Mouse (Mus musculus): ENCODE results near the gene Net1. TPM values are rescaled to one million over a fixed set of nuclear protein-coding genes. Genes with fewer than 3 reads are reported as not detected.

The Net1 gene
- polyA plus RNA-seq (2016; fragmentation: Nextera tagmentation; extraction: Ambion mirVana), result 100.0 and 117 TPM in 2 replicates

- whole genome bisulfite sequencing, result under 1% methylated on average over 52 of the region's 52 CpGs
- Histone ChIP-seq H3K27ac (replicated peaks) (peak within 1 kb of the TSS; percentile 98), H3K4me3 (peak within 1 kb of the TSS; percentile 95), H3K9me3 (peaks cover 7% of the 10 kb centered on the region; the same call in 1 of the 2 replicates), H3K27me3 (replicated peaks; ENCODE audit: low read depth, poor library complexity, severe bottlenecking) (no peaks in the 10 kb centered on the region), H3K4me1 (peaks cover 8% of the 10 kb centered on the region), H3K36me3 (replicated peaks) (peaks cover 36% of the 10 kb centered on the region)
- peak; percentile 94 for DNase-seq (ENCODE audit: low spot score)
Measured at GRCm38 (mm10) chr13:3917571-3918311, at the start of gene Net1, which contains the start of gene Tubal3. Gene Net1, minus strand, starts transcription at chr13:3918220. Gene Tubal3, plus strand, starts transcription at chr13:3918274.

DNA sequence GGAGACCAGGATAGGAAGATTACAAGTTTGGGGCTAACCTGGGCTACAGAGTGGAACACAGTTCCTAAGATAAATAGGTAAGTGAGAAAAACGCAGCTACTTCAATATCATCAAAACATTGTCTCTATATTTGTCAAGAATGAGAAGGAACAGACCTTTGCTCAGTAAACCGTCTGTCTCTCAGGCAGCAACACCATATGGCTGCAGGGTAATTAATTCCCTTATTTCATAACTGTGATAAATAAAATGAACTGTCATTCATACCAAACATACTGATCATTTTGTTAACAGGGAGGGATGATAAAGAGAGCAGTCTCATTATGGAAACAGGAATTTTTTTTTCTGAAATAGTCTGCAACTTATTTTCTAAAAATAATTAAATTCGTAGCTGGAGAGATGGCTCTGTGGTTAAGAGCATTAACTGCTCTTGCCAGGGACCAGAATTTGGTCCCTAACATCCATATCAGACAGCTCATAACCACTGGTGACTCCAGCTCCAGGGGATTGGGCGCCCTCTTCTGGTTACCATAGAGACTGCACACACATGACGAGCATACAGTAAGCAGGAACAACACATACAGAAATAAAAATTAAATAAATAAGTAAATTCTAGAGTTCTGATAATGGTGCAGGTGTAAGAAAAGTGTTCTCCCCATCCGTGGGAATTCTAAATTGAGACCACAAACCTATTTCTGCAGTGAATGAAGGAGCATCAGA lies 33.3 kb upstream of the Net1 start:
- Histone ChIP-seq H3K27ac (replicated peaks) (no peak overlapping the region), H3K36me3 (replicated peaks) (no peaks in the 10 kb centered on the region), H3K4me3 (no peak overlapping the region), H3K4me1 (no peaks in the 10 kb centered on the region), H3K9me3 (peaks cover 3% of the 10 kb centered on the region; the same call in 1 of the 2 replicates), H3K27me3 (replicated peaks; ENCODE audit: low read depth, poor library complexity, severe bottlenecking) (no peaks in the 10 kb centered on the region)
- no peak for DNase-seq (ENCODE audit: low spot score)
- 79% methylated on average over 6 of the region's 6 CpGs for WGBS

DNA sequence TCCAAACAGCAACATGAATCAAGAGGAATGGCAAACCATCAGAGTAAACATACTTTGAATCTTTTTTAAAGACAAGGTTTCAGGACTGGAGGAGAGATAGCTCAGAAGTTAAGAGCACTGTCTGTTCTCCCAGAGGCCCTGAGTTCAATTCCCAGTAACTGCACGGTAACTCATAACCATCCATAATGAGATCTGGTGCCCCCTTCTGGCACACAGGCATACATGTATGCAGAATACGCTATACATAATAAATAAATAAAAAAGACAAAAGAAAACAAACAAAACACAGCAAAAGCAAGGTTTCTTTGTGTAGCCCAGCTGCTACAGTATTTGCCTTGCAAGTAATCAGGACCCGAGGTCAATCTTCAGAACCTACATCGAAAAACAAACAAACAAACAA lies 31.5 kb upstream of the Net1 start:
- DNase-seq (ENCODE audit: low spot score), result no peak
- Histone ChIP-seq H3K27ac (replicated peaks) (no peak overlapping the region), H3K36me3 (replicated peaks) (no peaks in the 10 kb centered on the region), H3K4me3 (no peak overlapping the region), H3K4me1 (no peaks in the 10 kb centered on the region), H3K27me3 (replicated peaks; ENCODE audit: low read depth, poor library complexity, severe bottlenecking) (no peaks in the 10 kb centered on the region), H3K9me3 (peaks cover 3% of the 10 kb centered on the region; the same call in 1 of the 2 replicates)
- 84% methylated on average over 4 of the region's 4 CpGs for WGBS

DNA sequence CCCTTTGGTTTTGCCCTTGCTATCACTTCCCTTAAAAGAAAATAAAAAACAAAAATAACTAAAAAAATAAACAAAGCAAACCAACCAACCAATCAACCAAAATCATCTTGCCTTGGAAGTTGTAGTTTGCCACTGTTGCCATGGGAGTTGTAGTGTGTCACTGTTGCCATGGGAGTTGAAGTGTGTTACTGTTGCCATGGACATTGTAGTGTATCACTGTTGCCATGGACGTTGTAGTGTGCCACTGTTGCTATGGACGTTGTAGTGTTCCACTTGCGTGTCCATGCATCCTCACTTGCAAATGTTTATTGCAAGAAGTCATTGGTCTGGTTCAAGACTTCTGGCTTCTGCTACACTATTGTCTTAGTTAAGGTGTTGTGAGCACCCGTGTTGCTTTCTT lies 29.2 kb upstream of the Net1 start:
- no peaks in the 10 kb centered on the region for H3K27me3 ChIP-seq (replicated peaks; ENCODE audit: low read depth, poor library complexity, severe bottlenecking)
- H3K4me1 ChIP-seq, result no peaks in the 10 kb centered on the region
- WGBS, result 92% methylated on average over 4 of the region's 4 CpGs
- no peaks in the 10 kb centered on the region for H3K36me3 ChIP-seq (replicated peaks)
- H3K4me3 ChIP-seq, result no peak overlapping the region
- DNase-seq (ENCODE audit: low spot score), result no peak
- H3K27ac ChIP-seq (replicated peaks), result no peak overlapping the region
- H3K9me3 ChIP-seq, result peaks cover 3% of the 10 kb centered on the region; the same call in 1 of the 2 replicates

- Histone ChIP-seq H3K4me3 (no peak within 1 kb of the TSS), H3K27me3 (replicated peaks; ENCODE audit: low read depth, poor library complexity, severe bottlenecking) (no peaks in the 10 kb centered on the region), H3K9me3 (no peaks in the 10 kb centered on the region), H3K36me3 (replicated peaks) (no peaks in the 10 kb centered on the region), H3K4me1 (no peaks in the 10 kb centered on the region), H3K27ac (replicated peaks) (no peak within 1 kb of the TSS)
- 71% methylated on average over 2 of the region's 2 CpGs for WGBS
- no peak for DNase-seq (ENCODE audit: low spot score)
Measured at GRCm38 (mm10) chr13:3945249-3945648, 27.2 kb upstream of the Net1 start, which contains the start of gene Ucn3. Gene Ucn3, minus strand, starts transcription at chr13:3945349.

DNA sequence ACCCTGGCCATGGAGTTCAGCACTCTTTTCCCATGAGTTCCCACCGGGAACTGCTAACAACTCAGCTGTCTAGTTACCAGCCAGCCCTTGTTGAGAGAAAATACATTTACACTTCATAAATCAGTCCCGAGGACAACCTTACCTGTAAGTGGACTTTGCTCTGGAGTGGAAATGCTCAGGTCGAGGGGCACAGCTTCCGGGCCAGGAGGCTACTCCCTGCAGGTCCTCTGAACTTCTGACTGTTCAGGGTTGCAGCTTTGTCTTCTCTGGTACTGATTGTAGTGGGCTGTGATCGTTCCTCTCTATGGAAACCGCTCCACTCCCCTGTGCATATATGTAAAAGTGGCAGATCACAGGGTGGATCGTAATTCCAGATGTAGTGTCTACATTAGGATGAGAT lies 26.7 kb upstream of the Net1 start:
- DNase-seq (ENCODE audit: low spot score), result no peak
- H3K4me3 ChIP-seq, result no peak overlapping the region
- no peak overlapping the region for H3K27ac ChIP-seq (replicated peaks)
- H3K27me3 ChIP-seq (replicated peaks; ENCODE audit: low read depth, poor library complexity, severe bottlenecking), result no peaks in the 10 kb centered on the region
- H3K9me3 ChIP-seq, result no peaks in the 10 kb centered on the region
- no peaks in the 10 kb centered on the region for H3K36me3 ChIP-seq (replicated peaks)
- no peaks in the 10 kb centered on the region for H3K4me1 ChIP-seq
- 86% methylated on average over 7 of the region's 7 CpGs for WGBS

DNA sequence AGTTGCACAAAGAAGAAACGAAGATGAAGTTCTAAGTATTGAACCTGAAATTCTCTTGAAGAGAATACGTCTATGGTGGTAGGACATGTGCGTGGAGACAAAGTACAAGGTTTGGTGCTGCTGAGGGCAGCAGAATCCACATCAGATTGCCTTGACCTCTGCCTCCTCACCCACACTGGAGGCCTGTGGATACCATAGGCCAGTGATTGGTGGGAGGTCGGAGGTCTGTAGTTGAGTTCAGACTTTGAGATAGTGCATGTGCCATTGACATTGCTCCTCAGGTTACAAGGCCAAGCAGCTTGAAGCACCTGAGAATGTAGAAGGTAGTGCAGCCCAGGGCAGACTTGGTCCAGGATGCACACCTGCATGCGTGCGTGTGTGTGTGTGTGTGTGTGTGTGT lies 8.0 kb upstream of the Net1 start:
- Histone ChIP-seq H3K4me3 (no peak overlapping the region), H3K27ac (replicated peaks) (no peak overlapping the region), H3K27me3 (replicated peaks; ENCODE audit: low read depth, poor library complexity, severe bottlenecking) (no peaks in the 10 kb centered on the region), H3K4me1 (no peaks in the 10 kb centered on the region), H3K9me3 (no peaks in the 10 kb centered on the region), H3K36me3 (replicated peaks) (no peaks in the 10 kb centered on the region)
- WGBS, result 91% methylated on average over 6 of the region's 6 CpGs
- DNase-seq (ENCODE audit: low spot score), result no peak

- Histone ChIP-seq H3K36me3 (replicated peaks) (no peaks in the 10 kb centered on the region), H3K4me1 (no peaks in the 10 kb centered on the region), H3K27ac (replicated peaks) (no peak overlapping the region), H3K4me3 (no peak overlapping the region), H3K9me3 (no peaks in the 10 kb centered on the region), H3K27me3 (replicated peaks; ENCODE audit: low read depth, poor library complexity, severe bottlenecking) (no peaks in the 10 kb centered on the region)
- WGBS, result 83% methylated on average over 6 of the region's 6 CpGs
- DNase-seq (ENCODE audit: low spot score), result no peak
Measured at GRCm38 (mm10) chr13:3925632-3926031, 7.6 kb upstream of the Net1 start.

DNA sequence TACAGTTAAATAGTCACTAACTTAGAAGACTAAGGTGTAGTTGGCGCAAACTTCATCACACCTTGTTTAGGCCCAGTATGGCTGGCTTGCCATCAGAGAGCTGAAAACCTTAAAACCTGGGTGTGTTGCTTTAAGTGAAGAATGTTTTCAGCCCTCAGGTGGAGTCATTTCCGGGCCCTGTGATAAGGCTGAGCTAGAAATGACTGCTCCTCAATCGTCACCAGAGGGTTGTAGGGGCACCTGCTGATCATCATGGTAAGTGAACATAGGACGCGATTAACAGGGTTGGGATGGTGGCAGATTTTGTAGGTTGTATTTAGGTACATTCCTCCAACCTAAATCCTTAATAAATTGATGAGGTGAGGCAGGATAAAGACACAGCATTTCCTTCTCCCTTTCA lies 6.5 kb upstream of the Net1 start:
- WGBS, result 86% methylated on average over 5 of the region's 5 CpGs
- Histone ChIP-seq H3K4me3 (no peak overlapping the region), H3K27me3 (replicated peaks; ENCODE audit: low read depth, poor library complexity, severe bottlenecking) (no peaks in the 10 kb centered on the region), H3K36me3 (replicated peaks) (no peaks in the 10 kb centered on the region), H3K27ac (replicated peaks) (no peak overlapping the region), H3K4me1 (no peaks in the 10 kb centered on the region), H3K9me3 (no peaks in the 10 kb centered on the region)
- no peak for DNase-seq (ENCODE audit: low spot score)

DNA sequence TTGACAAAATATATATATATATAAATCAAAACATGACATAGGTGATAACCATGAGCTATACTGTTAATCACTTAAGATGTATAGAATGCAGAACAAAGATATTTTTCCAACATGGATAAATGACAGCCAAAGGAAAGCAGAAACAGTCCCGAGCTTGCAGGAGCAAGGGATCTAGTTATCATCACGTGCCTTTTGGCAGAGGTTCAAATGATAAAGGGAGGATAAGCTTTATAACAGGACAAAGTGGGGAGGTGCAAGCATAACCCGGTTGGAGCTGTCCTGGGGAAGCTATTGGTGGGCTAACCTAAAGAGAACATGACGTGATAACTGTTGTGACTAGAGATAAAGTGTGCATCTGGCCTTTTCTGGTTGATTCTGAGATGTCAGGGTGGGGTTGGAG lies 4.5 kb downstream of the Net1 start:
- H3K27me3 ChIP-seq (replicated peaks; ENCODE audit: low read depth, poor library complexity, severe bottlenecking), result no peaks in the 10 kb centered on the region
- WGBS, result 89% methylated on average over 4 of the region's 4 CpGs
- no peak overlapping the region for H3K27ac ChIP-seq (replicated peaks)
- H3K4me1 ChIP-seq, result peaks cover 8% of the 10 kb centered on the region
- no peak for DNase-seq (ENCODE audit: low spot score)
- H3K36me3 ChIP-seq (replicated peaks), result peaks cover 72% of the 10 kb centered on the region
- H3K4me3 ChIP-seq, result no peak overlapping the region
- peaks cover 7% of the 10 kb centered on the region; the same call in 1 of the 2 replicates for H3K9me3 ChIP-seq

GRCm38 (mm10) chr13:3910356-3910755 lies 7.7 kb downstream of the Net1 start:
- Histone ChIP-seq H3K9me3 (peaks cover 2% of the 10 kb centered on the region; the same call in 1 of the 2 replicates), H3K27ac (replicated peaks) (no peak overlapping the region), H3K36me3 (replicated peaks) (peaks cover 88% of the 10 kb centered on the region), H3K4me1 (no peaks in the 10 kb centered on the region), H3K4me3 (no peak overlapping the region), H3K27me3 (replicated peaks; ENCODE audit: low read depth, poor library complexity, severe bottlenecking) (no peaks in the 10 kb centered on the region)
- DNase-seq (ENCODE audit: low spot score), result no peak
- 90% methylated on average over 5 of the region's 5 CpGs for whole genome bisulfite sequencing

DNA sequence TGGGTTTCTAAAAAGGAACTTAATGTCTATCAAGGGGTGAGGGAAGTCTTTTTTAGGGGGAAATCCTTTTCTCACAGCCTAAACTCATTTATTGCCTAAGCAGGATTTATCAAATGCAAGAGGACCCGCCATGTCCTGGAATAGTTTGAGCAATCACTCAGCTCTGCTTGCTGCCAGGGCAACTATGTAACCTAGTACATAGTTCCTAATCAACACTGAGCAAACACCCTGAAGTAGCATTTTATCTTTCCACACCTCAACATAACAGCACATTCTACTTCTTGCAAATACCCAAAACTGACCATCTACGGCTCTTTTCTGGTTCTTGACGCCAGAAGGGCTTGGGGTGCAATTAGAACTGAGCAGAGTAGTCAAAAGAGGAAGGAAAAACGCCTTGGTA lies 9.8 kb downstream of the Net1 start:
- Histone ChIP-seq H3K4me1 (no peaks in the 10 kb centered on the region), H3K36me3 (replicated peaks) (peaks cover 78% of the 10 kb centered on the region), H3K9me3 (no peaks in the 10 kb centered on the region), H3K4me3 (no peak overlapping the region), H3K27me3 (replicated peaks; ENCODE audit: low read depth, poor library complexity, severe bottlenecking) (no peaks in the 10 kb centered on the region), H3K27ac (replicated peaks) (no peak overlapping the region)
- no peak for DNase-seq (ENCODE audit: low spot score)
- WGBS, result 92% methylated on average over 4 of the region's 4 CpGs

Measured in embryonic facial prominence, embryonic 10.5 days (tissue).